ENCODE assay signal across 14 mouse cellular contexts in the genomic region with DNA sequence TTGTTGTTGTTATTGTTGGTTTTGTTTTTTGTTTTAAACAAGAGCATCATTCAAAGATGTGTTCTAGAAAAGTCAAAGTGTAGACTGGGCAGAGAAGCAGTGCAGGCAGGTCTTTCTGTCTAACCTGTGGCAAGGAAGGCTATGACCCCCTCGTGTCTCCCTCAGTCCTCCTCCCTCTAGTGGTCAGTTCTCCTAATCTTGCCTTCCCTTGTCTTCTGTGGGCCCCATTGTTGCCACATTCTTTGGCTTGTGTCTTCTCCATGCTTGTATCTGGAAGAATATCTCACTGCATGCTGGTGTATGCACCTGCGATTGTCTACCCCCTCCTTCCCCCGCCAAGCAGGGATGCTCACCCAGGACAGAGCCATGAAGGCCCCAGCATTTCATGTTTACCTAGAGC.
A peak's percentile ranks its signal among the peaks of the same experiment; 100 is the strongest.
DNase-seq lines count a peak whose midpoint lies in the region; ATAC-seq and TF ChIP-seq lines count a peak whose summit lies in the region.
"Had no signal": no experiment of that assay in that cellular context is flagged by ENCODE, and none has a peak within 500 bp of the region (broad histone marks: within the 10 kb centered on the region; RNA-seq: fewer than 3 reads in every experiment).

No protein-coding gene starts in this region.

- no peak overlapping the region for H3K9ac ChIP-seq in hindbrain, postnatal 0 days (replicated peaks; ENCODE audit: low read length)
- no peak overlapping the region for H3K9ac ChIP-seq in ES-E14 (ENCODE audit: insufficient read depth, low read depth, low read length, poor library complexity, severe bottlenecking)
- H3K9ac ChIP-seq in midbrain, postnatal 0 days (replicated peaks; ENCODE audit: low read length, poor library complexity, severe bottlenecking): no peak overlapping the region
- H3K9ac ChIP-seq: liver, embryonic 13.5 days had no signal

- H3K27ac ChIP-seq in hindbrain, postnatal 0 days: no peak overlapping the region
- H3K27ac ChIP-seq in hindbrain, embryonic 10.5 days: no peak overlapping the region
- H3K27ac ChIP-seq in ES-E14 (ENCODE audit: insufficient read depth, low read depth, low read length, poor library complexity, severe bottlenecking): no peak overlapping the region
- no peak overlapping the region for H3K27ac ChIP-seq in midbrain, postnatal 0 days (ENCODE audit: low read depth, low read length)
- H3K27ac ChIP-seq: liver, embryonic 13.5 days had no signal

- TF ChIP-seq CTCF in hindbrain, postnatal 0 days (IDR thresholded peaks at IDR 0.05; ENCODE audit: low read depth): peak; percentile 44; the same call in 1 of the 2 replicates
- TF ChIP-seq CTCF in midbrain, postnatal 0 days (IDR thresholded peaks at IDR 0.05): peak; percentile 36

- H3K4me1 ChIP-seq in hindbrain, postnatal 0 days (ENCODE audit: insufficient read depth, low read length): no peaks in the 10 kb centered on the region
- 0 out of 2 replicates have a peak, but pooled peaks cover 2% of the 10 kb centered on the region for H3K4me1 ChIP-seq in hindbrain, embryonic 10.5 days (replicated peaks)
- H3K4me1 ChIP-seq in ES-E14 (ENCODE audit: control insufficient read depth in 2 of 2, insufficient read depth in 2 of 2, low read length in 2 of 2, poor library complexity in 1 of 2): no peaks in the 10 kb centered on the region
- no peaks in the 10 kb centered on the region for H3K4me1 ChIP-seq in midbrain, postnatal 0 days (ENCODE audit: insufficient read depth, low read length)
- H3K4me1 ChIP-seq: liver, embryonic 13.5 days had no signal

- ATAC-seq in hindbrain, postnatal 0 days: no peak
- no peak for ATAC-seq in midbrain, postnatal 0 days (ENCODE audit: low FRiP score)
- ATAC-seq: CD4-positive, CD25-positive, alpha-beta regulatory T cell, adult 4 months had no signal

- H3K9me3 ChIP-seq in hindbrain, postnatal 0 days (ENCODE audit: low read length): no peaks in the 10 kb centered on the region
- H3K9me3 ChIP-seq in hindbrain, embryonic 10.5 days: no peaks in the 10 kb centered on the region
- H3K9me3 ChIP-seq in ES-E14 (ENCODE audit: control insufficient read depth, insufficient read depth, low read depth, low read length): no peaks in the 10 kb centered on the region
- no peaks in the 10 kb centered on the region for H3K9me3 ChIP-seq in midbrain, postnatal 0 days (ENCODE audit: low read length)
- H3K9me3 ChIP-seq: liver, embryonic 13.5 days had no signal

- no peaks in the 10 kb centered on the region for H3K36me3 ChIP-seq in hindbrain, postnatal 0 days (ENCODE audit: insufficient read depth, low read length)
- no peaks in the 10 kb centered on the region for H3K36me3 ChIP-seq in hindbrain, embryonic 10.5 days
- H3K36me3 ChIP-seq in ES-E14 (ENCODE audit: control insufficient read depth, insufficient read depth, low read length, poor library complexity, severe bottlenecking): no peaks in the 10 kb centered on the region
- H3K36me3 ChIP-seq in midbrain, postnatal 0 days (ENCODE audit: insufficient read depth, low read length): no peaks in the 10 kb centered on the region
- H3K36me3 ChIP-seq: liver, embryonic 13.5 days had no signal

- H3K27me3 ChIP-seq in hindbrain, postnatal 0 days (ENCODE audit: insufficient read depth, low read length): no peaks in the 10 kb centered on the region
- H3K27me3 ChIP-seq in hindbrain, embryonic 10.5 days (ENCODE audit: insufficient read depth, poor library complexity, severe bottlenecking): no peaks in the 10 kb centered on the region
- H3K27me3 ChIP-seq in midbrain, postnatal 0 days (ENCODE audit: insufficient read depth, low read length): no peaks in the 10 kb centered on the region
- H3K27me3 ChIP-seq: liver, embryonic 13.5 days had no signal

- DNase-seq in hindbrain, postnatal 0 days (ENCODE audit: low spot score): no peak
- DNase-seq in hindbrain, embryonic 10.5 days (ENCODE audit: low spot score): no peak
- DNase-seq in lung, postnatal 10 days: peak; percentile 14
- DNase-seq in lung, postnatal 25 days (ENCODE audit: low spot score): no peak
- DNase-seq in ES-E14 (ENCODE audit: low read depth, low spot score): no peak
- DNase-seq in midbrain, postnatal 0 days (ENCODE audit: low spot score): no peak
- no peak for DNase-seq in cerebellum, adult 11 months
- DNase-seq in heart, adult 8-10 months (ENCODE audit: low spot score): no peak
- DNase-seq: adrenal gland, postnatal 14 days; heart, adult 11 months; kidney, postnatal 10 days; liver, embryonic 13.5 days; right cerebral cortex, postnatal 14 days had no signal

- in situ Hi-C loops in ES-E14 (cut with MboI; ENCODE audit: low sequenced_read_pairs in 2 of 2, unreplicated experiment in 2 of 2): loop anchor here in 1 of 2 experiments (25.0 kb wide), 1 partner anchor 626 kb away; no protein-coding TSS in a partner anchor

- H3K4me3 ChIP-seq in hindbrain, postnatal 0 days (ENCODE audit: low read length): no peak overlapping the region
- H3K4me3 ChIP-seq in hindbrain, embryonic 10.5 days: no peak overlapping the region
- no peak overlapping the region for H3K4me3 ChIP-seq in ES-E14 (ENCODE audit: insufficient read depth in 1 of 2, low read depth in 1 of 2, low read length in 2 of 2, poor library complexity in 1 of 2, severe bottlenecking in 1 of 2)
- no peak overlapping the region for H3K4me3 ChIP-seq in midbrain, postnatal 0 days (ENCODE audit: low read depth, low read length)
- H3K4me3 ChIP-seq: liver, embryonic 13.5 days had no signal

- 80% methylated on average over 3 of the region's 3 CpGs for WGBS in hindbrain, postnatal 0 days
- WGBS in hindbrain, embryonic 10.5 days: 78% methylated on average over 3 of the region's 3 CpGs
- WGBS in midbrain, postnatal 0 days: 83% methylated on average over 3 of the region's 3 CpGs

- H3K4me2 ChIP-seq in hindbrain, postnatal 0 days (ENCODE audit: low read depth, low read length): no peak overlapping the region
- H3K4me2 ChIP-seq in midbrain, postnatal 0 days (ENCODE audit: low read depth, low read length, poor library complexity, severe bottlenecking): no peak overlapping the region
- H3K4me2 ChIP-seq: liver, embryonic 13.5 days had no signal

TF ChIP-seq in ES-E14, 5 proteins besides CTCF, POLR2A, EP300 and RAD21:
- TF ChIP-seq ZC3H11A (IDR thresholded peaks at IDR 0.05; ENCODE audit: borderline replicate concordance, low read depth, low read length): 0 out of 2 replicates have a peak, but pooled peaks have one; percentile 6
- no peak for TF ChIP-seq MAFK (IDR thresholded peaks at IDR 0.05; ENCODE audit: insufficient read depth, low read depth, low read length)
